Mouse (Mus musculus) WW6 (cell line): ENCODE results near the gene Bckdha.

ENCODE experiments used
- DNase-seq: peaks from one replicate; pipeline ENCODE4 v3.0.0-alpha.2; 2013; ENCODE audit warnings: low read depth, low spot score

Gene Bckdha

DNA sequence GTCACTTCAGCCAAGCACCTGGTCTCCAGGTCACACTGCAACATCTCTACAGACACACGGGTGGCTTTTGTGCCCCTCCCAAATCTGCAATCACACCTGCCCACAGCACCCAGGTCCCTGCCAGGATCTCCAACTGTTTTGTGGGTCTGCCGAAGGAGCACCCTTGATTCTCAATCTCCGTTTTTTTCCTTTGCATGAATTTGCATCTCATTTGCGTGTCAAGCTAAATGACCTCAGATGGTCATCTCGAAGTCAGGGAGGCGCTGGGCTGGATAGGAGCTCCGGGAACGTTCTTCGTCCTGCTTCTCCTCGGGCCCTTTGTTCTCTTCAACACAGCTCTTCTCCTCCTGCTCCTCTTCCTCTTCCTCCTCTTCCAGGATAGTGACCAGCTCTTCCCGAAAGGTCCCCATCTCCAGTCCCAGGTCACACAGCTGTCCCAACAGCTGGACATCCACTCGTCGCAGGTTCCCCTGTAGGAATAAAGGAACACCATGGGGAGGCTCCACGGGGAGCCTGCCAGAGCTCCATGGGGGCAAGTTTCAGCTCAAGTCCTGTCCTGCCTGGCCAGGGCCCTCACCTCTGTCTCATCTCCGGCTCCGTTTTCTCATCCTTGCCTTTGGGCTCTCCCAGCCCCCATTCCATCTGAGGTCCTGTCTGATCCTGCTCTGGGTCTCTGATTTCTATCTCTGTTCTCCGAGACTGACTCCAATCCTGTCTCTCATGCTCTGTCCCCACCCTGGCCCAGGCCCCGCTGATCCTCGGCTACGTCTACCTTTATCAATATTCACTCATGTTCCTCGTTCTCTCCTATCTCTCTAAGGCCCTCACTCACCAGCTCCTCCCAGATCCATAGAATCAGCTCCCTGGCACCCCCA, 43.7 kb downstream of the Bckdha start:
- no peak for DNase-seq

GRCm38 (mm10) chr7:25614086-25614485, 44.7 kb downstream of the Bckdha start:
- no peak for DNase-seq

GRCm38 (mm10) chr7:25611501-25611900, 47.3 kb downstream of the Bckdha start:
- DNase-seq: no peak

DNA sequence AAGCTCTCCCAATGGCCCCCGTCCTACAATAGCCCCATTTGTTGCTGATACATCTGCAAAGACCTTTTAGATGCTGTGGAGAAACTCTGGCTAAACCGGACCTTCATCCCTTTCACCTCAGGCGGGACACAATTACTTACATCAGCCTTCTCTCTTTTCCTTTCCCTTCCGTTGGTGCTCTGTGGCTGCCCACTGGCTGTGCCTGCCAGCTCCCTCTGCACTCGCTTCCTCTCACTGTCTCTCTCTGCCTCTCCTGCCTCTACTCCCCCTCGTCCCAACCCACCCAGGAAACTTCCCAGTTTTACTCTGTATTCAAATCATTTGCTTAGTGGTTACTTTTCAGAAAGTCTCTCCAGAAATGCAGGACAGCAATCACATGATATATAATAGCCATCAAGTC, 48.7 kb downstream of the Bckdha start:
- no peak for DNase-seq

- no peak for DNase-seq
These were observed 51.6 kb downstream of the Bckdha start for GRCm38 (mm10) chr7:25607196-25607595.

GRCm38 (mm10) chr7:25606625-25607063, 52.1 kb downstream of the Bckdha start:
- no peak for DNase-seq

GRCm38 (mm10) chr7:25601346-25601745, 57.4 kb downstream of the Bckdha start:
- DNase-seq: peak; percentile 33

DNA sequence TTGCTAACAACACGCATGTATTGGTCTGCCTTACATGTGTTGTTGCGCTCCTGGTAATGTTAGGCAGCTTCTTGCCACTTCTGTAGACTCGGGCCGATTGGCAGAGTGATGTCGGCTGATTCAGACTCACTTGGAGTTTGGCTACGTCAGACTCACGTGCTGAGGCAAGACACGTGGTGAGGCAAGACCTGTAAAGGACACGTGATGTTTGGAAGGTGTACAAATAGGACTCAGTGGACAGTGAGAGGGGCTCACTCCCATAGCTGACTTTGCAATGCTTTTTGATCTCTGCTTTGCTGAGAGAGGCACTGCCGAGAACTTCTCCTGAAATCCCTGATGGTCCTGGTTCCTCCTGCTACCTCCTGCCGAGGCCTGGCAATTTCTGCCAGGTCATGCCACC, 58.1 kb downstream of the Bckdha start:
- no peak for DNase-seq

DNA sequence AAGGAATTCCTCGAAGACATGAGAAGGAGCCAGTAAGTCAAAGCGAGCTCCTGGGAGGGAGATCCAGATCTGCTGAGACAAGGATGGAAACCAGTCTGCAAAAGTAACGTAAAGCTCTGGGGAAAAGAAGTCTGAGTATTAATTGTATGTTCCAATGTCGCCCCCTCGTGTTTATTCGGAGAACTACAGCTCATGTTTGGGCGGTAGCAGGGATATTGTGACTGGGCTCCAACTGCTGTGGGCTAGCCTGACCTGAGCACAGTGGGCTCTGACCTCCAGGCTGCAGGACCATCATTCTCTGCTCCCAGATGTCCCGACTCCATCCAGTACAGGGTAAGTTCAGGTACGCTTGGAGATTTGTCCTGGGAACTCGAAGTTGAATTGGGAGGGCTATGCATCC, 59.1 kb downstream of the Bckdha start:
- peak; percentile 58 for DNase-seq

GRCm38 (mm10) chr7:25593859-25594258, 64.9 kb downstream of the Bckdha start:
- no peak for DNase-seq

DNA sequence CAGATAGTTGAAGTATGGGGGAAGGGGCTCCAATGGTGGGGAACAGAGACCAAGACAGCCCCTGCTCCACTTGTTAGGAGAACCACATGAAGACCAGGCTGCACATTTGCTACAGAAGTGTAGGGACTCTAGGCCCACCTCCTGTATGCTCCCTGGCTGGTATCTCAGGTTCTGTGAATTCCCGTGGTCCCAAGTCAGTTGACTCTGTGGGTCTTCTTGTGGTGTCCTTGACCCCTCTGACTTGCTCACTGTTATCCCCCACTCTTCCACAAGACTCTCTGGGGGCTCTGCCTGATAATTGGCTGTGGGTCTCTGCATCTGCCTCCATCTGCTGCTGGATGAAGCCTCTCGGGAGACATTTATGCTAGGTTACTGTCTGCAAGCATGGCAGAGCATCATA, 67.6 kb downstream of the Bckdha start:
- no peak for DNase-seq

- DNase-seq: no peak
These were observed 73.2 kb downstream of the Bckdha start for GRCm38 (mm10) chr7:25585351-25586204.

DNA sequence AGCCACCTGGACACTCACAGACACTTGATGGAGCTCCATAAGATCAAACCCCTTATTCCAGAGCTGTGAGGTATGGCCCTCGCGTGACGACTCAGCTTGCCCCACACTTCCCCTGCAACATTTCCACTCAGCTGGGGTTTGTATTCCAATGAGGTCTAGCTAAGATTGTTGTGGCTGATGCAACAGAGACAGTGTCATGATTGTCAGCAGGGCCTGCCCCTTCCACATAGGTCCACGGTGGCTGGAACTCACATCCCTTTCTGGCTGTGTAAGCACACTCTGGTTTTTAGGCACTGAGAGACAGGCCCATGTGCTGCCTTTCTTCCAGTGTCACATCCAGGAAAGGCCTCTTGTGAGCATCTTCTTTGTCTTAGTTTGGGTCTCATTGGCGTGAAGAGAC, 74.1 kb downstream of the Bckdha start:
- DNase-seq: no peak

GRCm38 (mm10) chr7:25582301-25582810, 76.4 kb downstream of the Bckdha start:
- no peak for DNase-seq
